Mouse (Mus musculus): ENCODE data around the gene Slc26a6. TPM values are rescaled to one million over a fixed set of nuclear protein-coding genes. Genes with fewer than 3 reads are reported as not detected.

The Slc26a6 gene
- total and polyA plus RNA-seq, 2 experiments from 2014 or later, result 20.0 to 31.8 TPM

- Histone ChIP-seq H3K9me3 (ENCODE audit: low read length) (no peaks in the 10 kb centered on the region), H3K4me3 (ENCODE audit: low read length) (no peak overlapping the region), H3K9ac (replicated peaks; ENCODE audit: low read length) (no peak overlapping the region), H3K4me2 (ENCODE audit: low read depth, low read length) (no peak overlapping the region), H3K4me1 (ENCODE audit: insufficient read depth, low read length) (no peaks in the 10 kb centered on the region), H3K27ac (no peak overlapping the region), H3K36me3 (ENCODE audit: insufficient read depth, low read length) (peaks cover 57% of the 10 kb centered on the region), H3K27me3 (ENCODE audit: insufficient read depth, low read length) (no peaks in the 10 kb centered on the region)
- DNase-seq (ENCODE audit: low spot score) (no peak), ATAC-seq (peak; percentile 25; the same call in 1 of the 2 replicates)
- TF ChIP-seq CTCF (IDR thresholded peaks at IDR 0.05; ENCODE audit: low read depth), result no peak
- 83% methylated on average over 13 of the region's 13 CpGs for WGBS
Measured at GRCm38 (mm10) chr9:108949231-108949966, 96.3 kb downstream of the Slc26a6 start.

GRCm38 (mm10) chr9:108949967-108950728 lies 97.1 kb downstream of the Slc26a6 start:
- 76% methylated on average over 9 of the region's 9 CpGs for WGBS
- no peaks in the 10 kb centered on the region for H3K9me3 ChIP-seq (ENCODE audit: low read length)
- H3K27ac ChIP-seq, result peak overlapping the region; percentile 22
- TF ChIP-seq CTCF (IDR thresholded peaks at IDR 0.05; ENCODE audit: low read depth), result no peak
- H3K9ac ChIP-seq (replicated peaks; ENCODE audit: low read length), result no peak overlapping the region
- no peak overlapping the region for H3K4me2 ChIP-seq (ENCODE audit: low read depth, low read length)
- ATAC-seq, result no peak
- peaks cover 51% of the 10 kb centered on the region for H3K36me3 ChIP-seq (ENCODE audit: insufficient read depth, low read length)
- H3K4me1 ChIP-seq (ENCODE audit: insufficient read depth, low read length), result no peaks in the 10 kb centered on the region
- H3K4me3 ChIP-seq (ENCODE audit: low read length), result no peak overlapping the region
- no peaks in the 10 kb centered on the region for H3K27me3 ChIP-seq (ENCODE audit: insufficient read depth, low read length)
- DNase-seq (ENCODE audit: low spot score), result peak; percentile 6

DNA sequence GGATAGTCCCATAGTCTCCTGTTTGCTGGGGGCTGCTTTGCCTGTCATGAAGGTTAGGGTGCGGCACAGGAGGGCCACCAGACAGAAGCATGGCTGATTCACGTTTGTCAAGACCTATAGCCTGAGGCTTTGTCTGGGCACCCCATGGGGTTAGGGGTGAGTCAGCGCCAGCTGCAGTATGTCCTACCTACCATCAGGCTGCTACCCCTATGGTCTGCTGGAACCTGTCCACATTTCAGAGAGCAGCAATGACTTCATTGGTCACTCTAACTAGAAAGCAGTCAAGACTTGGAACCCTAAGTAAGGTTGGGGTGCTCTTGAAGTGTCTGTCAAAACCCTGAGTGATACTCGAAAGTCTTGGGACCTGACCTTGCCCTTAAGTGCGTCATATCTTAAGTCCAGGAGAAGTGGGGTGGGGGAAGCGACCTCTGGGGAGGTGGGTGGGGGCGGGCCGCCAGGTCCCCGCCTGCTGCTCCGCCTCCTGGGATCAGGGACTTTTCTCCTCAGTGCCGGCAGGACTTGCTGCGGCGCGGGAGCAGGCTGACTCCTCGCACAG lies 100.1 kb downstream of the Slc26a6 start, which contains the start of gene Col7a1:
TSS of gene Col7a1 (plus strand) at position 506 of the 556 bp plus-strand sequence.
- WGBS, result 13% methylated on average over 15 of the region's 15 CpGs
- no peak within 1 kb of the TSS for H3K9ac ChIP-seq (replicated peaks; ENCODE audit: low read length)
- H3K4me2 ChIP-seq (ENCODE audit: low read depth, low read length), result no peak within 1 kb of the TSS; the same call in 1 of the 2 replicates

GRCm38 (mm10) chr9:108955241-108955640 lies 102.2 kb downstream of the Slc26a6 start:
- H3K9me3 ChIP-seq (ENCODE audit: low read length), result no peaks in the 10 kb centered on the region
- no peak for TF ChIP-seq CTCF (IDR thresholded peaks at IDR 0.05; ENCODE audit: low read depth)
- 84% methylated on average over 11 of the region's 11 CpGs for WGBS
- H3K36me3 ChIP-seq (ENCODE audit: insufficient read depth, low read length), result 0 out of 2 replicates have a peak, but pooled peaks cover 3% of the 10 kb centered on the region
- no peak overlapping the region for H3K9ac ChIP-seq (replicated peaks; ENCODE audit: low read length)
- no peaks in the 10 kb centered on the region for H3K4me1 ChIP-seq (ENCODE audit: insufficient read depth, low read length)
- DNase-seq (ENCODE audit: low spot score) (no peak), ATAC-seq (no peak)
- H3K27me3 ChIP-seq (ENCODE audit: insufficient read depth, low read length), result no peaks in the 10 kb centered on the region
- no peak overlapping the region for H3K4me3 ChIP-seq (ENCODE audit: low read length)
- no peak overlapping the region for H3K27ac ChIP-seq
- no peak overlapping the region for H3K4me2 ChIP-seq (ENCODE audit: low read depth, low read length)

More for the DNA sequence above, 100.1 kb downstream of the Slc26a6 start, which contains the start of gene Col7a1:
- no peaks in the 10 kb centered on the region for H3K9me3 ChIP-seq (ENCODE audit: low read length)
- no peak within 1 kb of the TSS for H3K27ac ChIP-seq
- ATAC-seq (no peak), DNase-seq (ENCODE audit: low spot score) (no peak)
- TF ChIP-seq CTCF (IDR thresholded peaks at IDR 0.05; ENCODE audit: low read depth), result no peak
- no peaks in the 10 kb centered on the region for H3K4me1 ChIP-seq (ENCODE audit: insufficient read depth, low read length)
- peaks cover 24% of the 10 kb centered on the region for H3K36me3 ChIP-seq (ENCODE audit: insufficient read depth, low read length)
- no peaks in the 10 kb centered on the region for H3K27me3 ChIP-seq (ENCODE audit: insufficient read depth, low read length)
- H3K4me3 ChIP-seq (ENCODE audit: low read length), result no peak within 1 kb of the TSS

GRCm38 (mm10) chr9:108955846-108956245 lies 102.8 kb downstream of the Slc26a6 start:
- TF ChIP-seq CTCF (IDR thresholded peaks at IDR 0.05; ENCODE audit: low read depth), result no peak
- Histone ChIP-seq H3K36me3 (ENCODE audit: insufficient read depth, low read length) (no peaks in the 10 kb centered on the region), H3K4me2 (ENCODE audit: low read depth, low read length) (no peak overlapping the region), H3K4me3 (ENCODE audit: low read length) (no peak overlapping the region), H3K4me1 (ENCODE audit: insufficient read depth, low read length) (no peaks in the 10 kb centered on the region), H3K27ac (no peak overlapping the region), H3K9me3 (ENCODE audit: low read length) (no peaks in the 10 kb centered on the region), H3K27me3 (ENCODE audit: insufficient read depth, low read length) (no peaks in the 10 kb centered on the region), H3K9ac (replicated peaks; ENCODE audit: low read length) (no peak overlapping the region)
- ATAC-seq (no peak), DNase-seq (ENCODE audit: low spot score) (no peak)
- 87% methylated on average over 11 of the region's 11 CpGs for WGBS

Small RNA genes within 50 kb of the gene (microRNA-seq; reads per million reads assigned to microRNA genes)
- 0 reads per million in 2 experiments for gene Gm23156

Other genes with a start within 250 kb of the Slc26a6 start
- gene Arih2, start 203.9 kb upstream of the Slc26a6 start, total RNA-seq (2014; rRNA removed), result 52.1 and 54.8 TPM in 2 replicates
- 38.5 and 39.7 TPM in 2 replicates for gene Arih2, start 203.9 kb upstream of the Slc26a6 start, polyA plus RNA-seq (2015; fragmentation: Nextera tagmentation; extraction: Ambion mirVana)
- 31.0 and 41.1 TPM in 2 replicates for gene Slc25a20, start 191.2 kb upstream of the Slc26a6 start, total RNA-seq (2014; rRNA removed)
- gene Slc25a20, start 191.2 kb upstream of the Slc26a6 start, polyA plus RNA-seq (2015; fragmentation: Nextera tagmentation; extraction: Ambion mirVana), result 49.7 and 50.2 TPM in 2 replicates
- gene Prkar2a, start 164.0 kb upstream of the Slc26a6 start, total RNA-seq (2014; rRNA removed), result 87.3 and 92.2 TPM in 2 replicates
- 39.7 and 43.9 TPM in 2 replicates for gene Prkar2a, start 164.0 kb upstream of the Slc26a6 start, polyA plus RNA-seq (2015; fragmentation: Nextera tagmentation; extraction: Ambion mirVana)
- gene Ip6k2, start 69.5 kb upstream of the Slc26a6 start, total RNA-seq (2014; rRNA removed), result 122 and 126 TPM in 2 replicates
- 187 and 189 TPM in 2 replicates for gene Ip6k2, start 69.5 kb upstream of the Slc26a6 start, polyA plus RNA-seq (2015; fragmentation: Nextera tagmentation; extraction: Ambion mirVana)
- gene Nckipsd, start 44.9 kb upstream of the Slc26a6 start, total RNA-seq (2014; rRNA removed), result 33.6 and 72.6 TPM in 2 replicates
- 22.8 and 23.5 TPM in 2 replicates for gene Nckipsd, start 44.9 kb upstream of the Slc26a6 start, polyA plus RNA-seq (2015; fragmentation: Nextera tagmentation; extraction: Ambion mirVana)
- 49.2 and 86.4 TPM in 2 replicates for gene Celsr3, start 27.0 kb upstream of the Slc26a6 start, total RNA-seq (2014; rRNA removed)
- 5.8 and 7.8 TPM in 2 replicates for gene Celsr3, start 27.0 kb upstream of the Slc26a6 start, polyA plus RNA-seq (2015; fragmentation: Nextera tagmentation; extraction: Ambion mirVana)
- gene Tmem89, start 61.3 kb downstream of the Slc26a6 start, total RNA-seq (2014; rRNA removed), result 0.16 TPM in 1 of 2 replicates, not detected in the other
- gene Tmem89, start 61.3 kb downstream of the Slc26a6 start, polyA plus RNA-seq (2015; fragmentation: Nextera tagmentation; extraction: Ambion mirVana), result 0.30 and 0.37 TPM in 2 replicates
- 459 and 483 TPM in 2 replicates for gene Uqcrc1, start 83.3 kb downstream of the Slc26a6 start, total RNA-seq (2014; rRNA removed)
- gene Uqcrc1, start 83.3 kb downstream of the Slc26a6 start, polyA plus RNA-seq (2015; fragmentation: Nextera tagmentation; extraction: Ambion mirVana), result 568 and 592 TPM in 2 replicates
- 1.9 and 2.0 TPM in 2 replicates for gene Col7a1, start 100.3 kb downstream of the Slc26a6 start, total RNA-seq (2014; rRNA removed)
- 0.69 and 1.8 TPM in 2 replicates for gene Col7a1, start 100.3 kb downstream of the Slc26a6 start, polyA plus RNA-seq (2015; fragmentation: Nextera tagmentation; extraction: Ambion mirVana)
- 0.58 TPM in 1 of 2 replicates, not detected in the other for gene Ucn2, start 132.7 kb downstream of the Slc26a6 start, total RNA-seq (2014; rRNA removed)
- not detected in 2 replicates for gene Ucn2, start 132.7 kb downstream of the Slc26a6 start, polyA plus RNA-seq (2015; fragmentation: Nextera tagmentation; extraction: Ambion mirVana)
- gene Pfkfb4, start 138.5 kb downstream of the Slc26a6 start, total RNA-seq (2014; rRNA removed), result 58.3 and 63.1 TPM in 2 replicates
- gene Pfkfb4, start 138.5 kb downstream of the Slc26a6 start, polyA plus RNA-seq (2015; fragmentation: Nextera tagmentation; extraction: Ambion mirVana), result 18.6 and 20.5 TPM in 2 replicates
- 77.8 and 90.6 TPM in 2 replicates for gene Shisa5, start 185.3 kb downstream of the Slc26a6 start, total RNA-seq (2014; rRNA removed)
- 74.5 and 77.6 TPM in 2 replicates for gene Shisa5, start 185.3 kb downstream of the Slc26a6 start, polyA plus RNA-seq (2015; fragmentation: Nextera tagmentation; extraction: Ambion mirVana)
- 20.1 and 32.6 TPM in 2 replicates for gene Trex1, start 206.5 kb downstream of the Slc26a6 start, total RNA-seq (2014; rRNA removed)
- 14.3 and 14.4 TPM in 2 replicates for gene Trex1, start 206.5 kb downstream of the Slc26a6 start, polyA plus RNA-seq (2015; fragmentation: Nextera tagmentation; extraction: Ambion mirVana)
- 39.5 and 52.3 TPM in 2 replicates for gene Atrip, start 220.8 kb downstream of the Slc26a6 start, total RNA-seq (2014; rRNA removed)
- gene Atrip, start 220.8 kb downstream of the Slc26a6 start, polyA plus RNA-seq (2015; fragmentation: Nextera tagmentation; extraction: Ambion mirVana), result 30.6 and 32.2 TPM in 2 replicates
- gene Ccdc51, start 229.2 kb downstream of the Slc26a6 start, total RNA-seq (2014; rRNA removed), result 7.8 and 8.4 TPM in 2 replicates
- gene Ccdc51, start 229.2 kb downstream of the Slc26a6 start, polyA plus RNA-seq (2015; fragmentation: Nextera tagmentation; extraction: Ambion mirVana), result 5.1 and 6.7 TPM in 2 replicates
- gene Tma7, start 229.3 kb downstream of the Slc26a6 start, total RNA-seq (2014; rRNA removed), result 56.2 and 73.8 TPM in 2 replicates
- 764 and 779 TPM in 2 replicates for gene Tma7, start 229.3 kb downstream of the Slc26a6 start, polyA plus RNA-seq (2015; fragmentation: Nextera tagmentation; extraction: Ambion mirVana)
- gene Plxnb1, start 242.1 kb downstream of the Slc26a6 start, total RNA-seq (2014; rRNA removed), result 82.3 and 84.4 TPM in 2 replicates
- gene Plxnb1, start 242.1 kb downstream of the Slc26a6 start, polyA plus RNA-seq (2015; fragmentation: Nextera tagmentation; extraction: Ambion mirVana), result 8.7 and 11.2 TPM in 2 replicates